Mouse (Mus musculus): ENCODE measurements around the gene Ikbkg.

DNA sequence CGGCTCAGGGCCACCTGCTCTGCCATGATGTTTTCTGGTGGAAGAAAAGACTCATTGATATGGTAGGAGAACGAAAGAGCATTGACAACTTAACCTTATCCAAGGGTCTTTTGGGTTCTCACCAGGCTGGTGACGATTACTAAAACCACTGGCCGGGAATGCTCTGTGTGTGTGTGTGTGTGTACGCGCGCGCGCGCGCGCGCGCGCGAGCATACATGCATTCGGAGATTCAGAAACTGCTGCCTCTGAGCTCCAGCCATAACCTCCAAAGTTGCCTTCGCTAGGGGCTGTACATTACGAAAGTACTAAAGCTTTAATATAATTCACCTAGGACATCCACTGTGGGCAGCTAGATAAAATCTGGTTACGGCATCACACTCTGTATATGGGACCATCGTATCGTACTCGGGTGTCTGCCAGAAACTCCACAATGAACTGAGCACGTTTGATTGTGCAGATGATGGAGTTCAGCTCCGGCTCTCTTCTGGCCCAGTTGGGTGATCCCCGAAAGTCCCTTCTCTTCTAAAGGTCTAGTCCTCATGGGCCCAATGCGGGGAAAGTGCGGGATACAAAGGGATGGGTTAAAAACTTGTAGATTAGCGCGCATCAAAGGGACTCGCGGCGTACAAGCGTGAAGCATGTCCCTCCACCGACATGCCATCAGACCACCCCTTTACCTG lies 35.2 kb downstream of the Ikbkg start:
- TF ChIP-seq POLR2A (IDR thresholded peaks at IDR 0.05; ENCODE audit: insufficient read depth, low read depth, low read length) (no peak), CTCF (IDR thresholded peaks at IDR 0.05; ENCODE audit: insufficient read depth, low read depth, low read length) (no peak)

Measured in olfactory bulb, adult 2 months (tissue).